15 mouse cellular contexts compared by ENCODE assay signal in the genomic region with DNA sequence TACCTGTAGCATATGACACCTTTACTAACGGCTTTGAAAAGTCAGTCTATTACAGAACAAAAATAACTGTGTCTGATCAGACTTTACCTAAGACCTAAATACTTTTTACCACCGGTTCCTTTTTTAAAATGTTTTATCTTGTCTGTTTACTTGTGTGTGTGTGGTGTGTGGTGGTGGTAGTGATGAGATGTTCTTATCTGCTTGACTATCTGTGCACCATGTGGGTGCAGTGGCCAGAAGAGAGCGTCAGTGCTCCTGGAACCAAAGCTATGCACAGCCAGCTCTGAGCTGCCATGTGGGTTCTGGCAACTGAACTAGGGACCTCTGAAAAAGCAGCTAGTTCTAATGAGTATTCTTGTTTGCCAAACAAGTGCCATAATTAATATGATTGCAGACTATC. TPM values are rescaled to one million over a fixed set of nuclear protein-coding genes. Genes with fewer than 3 reads are reported as not detected.
DNase-seq lines count a peak whose midpoint lies in the region.
"Had no signal": no experiment of that assay in that cellular context is flagged by ENCODE, and none has a peak within 500 bp of the region (broad histone marks: within the 10 kb centered on the region; RNA-seq: fewer than 3 reads in every experiment).

No protein-coding gene starts in this region.

- peak; percentile 21 to 25 for DNase-seq in cerebellum, postnatal 10 days
- DNase-seq in cerebellum, adult 8-10 months, result no peak
- peak; percentile 8 to 43 for DNase-seq in kidney, postnatal 36 days
- no peak for DNase-seq in kidney, postnatal 4 days
- peak; percentile 35 for DNase-seq in thymus, postnatal 14 days
- DNase-seq in thymus, postnatal 0 days (ENCODE audit: low spot score), result no peak
- DNase-seq in ovary, adult 18-20 months (ENCODE audit: low spot score), result no peak
- DNase-seq: adrenal gland, postnatal 10 days; gastrocnemius, postnatal 36 days; layer of hippocampus, postnatal 36 days; liver, embryonic 13.5 days; lung, embryonic 14.5 days; retina, postnatal 1 day; right cerebral cortex, postnatal 25 days; spleen, adult 18-20 months had no signal

RNA-seq across cellular contexts. Expression of a gene that starts 3.7 kb away (rescaled TPM):
- polyA plus RNA-seq in thymus, postnatal 0 days (2015; fragmentation: Nextera tagmentation; extraction: Ambion mirVana), result 7.6 and 7.9 TPM in 2 replicates

Comparison
In these comparisons a context has a peak if more than half of its experiments do, and no peak if none do; other contexts are left out.
1. DNase-seq: peak in cerebellum, postnatal 10 days (2 of 2), kidney, postnatal 36 days (2 of 2) and thymus, postnatal 14 days (single experiment); none in cerebellum, adult 8-10 months (single experiment), kidney, postnatal 4 days (0 of 2), thymus, postnatal 0 days (single experiment) and ovary, adult 18-20 months (single experiment).